Comparison of ENCODE assay signal across 8 mouse cellular contexts in the genomic region with DNA sequence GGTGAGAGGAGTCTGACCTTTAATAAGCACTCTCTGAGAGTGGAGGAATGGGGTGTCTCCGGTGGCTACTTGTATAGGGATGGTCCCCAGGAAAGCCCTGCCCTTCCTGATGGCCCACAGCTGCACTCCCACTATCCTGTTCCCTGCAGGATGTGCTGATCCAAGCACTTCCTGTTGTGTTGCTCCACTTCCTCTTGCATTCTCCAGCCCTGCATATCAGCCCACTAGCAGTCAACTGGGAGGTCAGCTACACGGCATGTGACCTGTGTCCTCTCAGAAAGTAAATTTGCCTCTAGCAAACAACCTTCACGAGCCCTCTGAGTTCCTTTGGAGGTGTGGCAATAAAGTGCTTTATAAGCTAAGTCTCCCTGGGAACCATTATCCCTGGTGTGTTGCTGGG. TPM values are rescaled to one million over a fixed set of nuclear protein-coding genes. Genes with fewer than 3 reads are reported as not detected.
DNase-seq lines count a peak whose midpoint lies in the region; ATAC-seq lines count a peak whose summit lies in the region.

No protein-coding gene starts in this region.

- intact Hi-C loops in gastrocnemius, postnatal 14 days (cut with DNase I; ENCODE audit: low total_unique reads) = no loop called here

- no peak overlapping the region for H3K4me3 ChIP-seq in kidney, embryonic 15.5 days (replicated peaks)
- H3K4me3 ChIP-seq in forebrain, embryonic 13.5 days = no peak overlapping the region

- peaks cover 91% of the 10 kb centered on the region for H3K4me1 ChIP-seq in kidney, embryonic 15.5 days
- H3K4me1 ChIP-seq in forebrain, embryonic 13.5 days = no peaks in the 10 kb centered on the region

- 39% methylated on average over 3 of the region's 3 CpGs for WGBS in kidney, embryonic 15.5 days
- WGBS in forebrain, embryonic 13.5 days = 87% methylated on average over 3 of the region's 3 CpGs

- no peaks in the 10 kb centered on the region for H3K9me3 ChIP-seq in kidney, embryonic 15.5 days (replicated peaks)
- no peaks in the 10 kb centered on the region for H3K9me3 ChIP-seq in forebrain, embryonic 13.5 days (replicated peaks)

- peak; percentile 67 to 81 for DNase-seq in adrenal gland, adult (ENCODE audit: inconsistent age in 2 of 2, low spot score in 1 of 2)
- no peak for DNase-seq in adrenal gland, adult 18-20 months (ENCODE audit: low spot score in 2 of 2)
- peak; percentile 90 for DNase-seq in heart, adult 8-10 months (ENCODE audit: low spot score)
- peak; percentile 88 for DNase-seq in lung, postnatal 36 days
- no peak for DNase-seq in gastrocnemius, postnatal 14 days

- no peak overlapping the region for H3K4me2 ChIP-seq in kidney, embryonic 15.5 days
- H3K4me2 ChIP-seq in forebrain, embryonic 13.5 days = no peak overlapping the region

- no peaks in the 10 kb centered on the region for H3K27me3 ChIP-seq in kidney, embryonic 15.5 days
- H3K27me3 ChIP-seq in forebrain, embryonic 13.5 days = no peaks in the 10 kb centered on the region

- H3K9ac ChIP-seq in kidney, embryonic 15.5 days = no peak overlapping the region
- no peak overlapping the region for H3K9ac ChIP-seq in forebrain, embryonic 13.5 days

- H3K27ac ChIP-seq in kidney, embryonic 15.5 days = peak overlapping the region; percentile 55
- no peak overlapping the region for H3K27ac ChIP-seq in forebrain, embryonic 13.5 days

- H3K36me3 ChIP-seq in kidney, embryonic 15.5 days = peaks cover 67% of the 10 kb centered on the region
- H3K36me3 ChIP-seq in forebrain, embryonic 13.5 days (ENCODE audit: poor library complexity, severe bottlenecking) = no peaks in the 10 kb centered on the region

- ATAC-seq in kidney, embryonic 15.5 days (replicated peaks; ENCODE audit: low FRiP score) = peak; percentile 70
- ATAC-seq in erythroid progenitor cell, adult 5-6 weeks (replicated peaks; ENCODE audit: low FRiP score, poor library complexity, severe bottlenecking) = no peak
- no peak for ATAC-seq in forebrain, embryonic 13.5 days

RNA-seq across cellular contexts. Expression of gene Dhrs3, which starts 11.3 kb away (rescaled TPM):
- total RNA-seq in adrenal gland, adult 18-20 months (2021) = 100 to 1,000 TPM; 101 to 111 TPM
- total RNA-seq in heart, adult 8-10 months (2022) = 100 to 1,000 TPM in 3 of 4 experiments, 10 to 100 TPM in 1; 98.8 to 151 (median 131) TPM
- polyA plus RNA-seq in kidney, embryonic 15.5 days (2015; fragmentation: Nextera tagmentation; extraction: Ambion mirVana) = 207 TPM in 2 replicates
- 11.7 and 23.8 TPM in 2 replicates for total RNA-seq in erythroid progenitor cell, adult 5-6 weeks (2015; ENCODE audit: low replicate concordance)
- total RNA-seq in erythroid progenitor cell, adult 5-6 weeks (2017; ENCODE audit: low replicate concordance) = 9.5 and 14.1 TPM in 2 replicates
- polyA plus RNA-seq in forebrain, embryonic 13.5 days (2015; fragmentation: Nextera tagmentation; extraction: Ambion mirVana) = 5.9 and 6.8 TPM in 2 replicates
- total RNA-seq in gastrocnemius, postnatal 14 days (2021) = 10 to 100 TPM; 33.8 to 48.2 TPM

Comparison
In these comparisons a context has a peak if more than half of its experiments do, and no peak if none do; other contexts are left out.
1. DNase-seq: peak in adrenal gland, adult (2 of 2), heart, adult 8-10 months (single experiment) and lung, postnatal 36 days (single experiment); none in adrenal gland, adult 18-20 months (0 of 2) and gastrocnemius, postnatal 14 days (single experiment).